Mouse (Mus musculus): Measurements from ENCODE around the gene Emp2. TPM values are rescaled to one million over a fixed set of nuclear protein-coding genes. Genes with fewer than 3 reads are reported as not detected.
"Not testable (repeated sequence)": the region's sequence is repeated elsewhere in the genome, so short reads cannot be mapped to it uniquely, and the experiment has no call there.

Gene Emp2
- polyA plus RNA-seq, 1 experiment from 2014 or later, result 10.7 TPM

DNA sequence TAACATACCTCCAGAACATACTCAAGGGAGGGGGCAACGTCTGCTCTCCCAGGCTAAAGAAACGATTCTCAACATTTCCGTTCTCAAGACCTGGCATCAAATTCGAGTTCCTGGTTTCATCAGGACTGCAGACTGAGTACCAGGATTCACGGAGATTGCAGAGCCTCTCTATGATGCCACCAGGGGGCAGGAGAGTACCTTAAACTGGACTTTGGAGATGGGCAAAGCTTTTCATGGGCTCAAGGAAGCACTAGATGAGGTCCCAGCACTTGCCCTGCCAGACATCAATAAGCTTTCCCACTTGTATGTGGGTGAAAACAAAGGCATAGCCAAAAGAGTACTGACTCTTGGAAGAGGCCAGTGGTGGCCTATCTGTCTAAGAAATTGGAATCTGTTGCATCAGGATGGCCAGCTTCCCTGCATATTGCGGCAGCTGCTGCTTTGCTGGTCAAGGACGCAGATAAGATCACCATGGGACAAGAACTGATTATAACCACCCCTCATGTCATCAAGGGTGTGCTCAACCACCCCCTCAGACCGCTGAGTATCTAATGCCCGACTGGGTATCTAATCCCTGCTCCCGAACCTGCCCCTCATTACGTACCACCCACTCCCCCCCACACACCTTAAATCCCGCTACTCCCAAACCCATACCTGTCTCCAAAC is 33.3 kb downstream of the Emp2 start:
- H3K36me3 ChIP-seq (replicated peaks), result no peaks in the 10 kb centered on the region
- no peaks in the 10 kb centered on the region for H3K27me3 ChIP-seq (replicated peaks)
- no peak overlapping the region for H3K27ac ChIP-seq
- H3K9me3 ChIP-seq, result no peaks in the 10 kb centered on the region
- no peak for ATAC-seq (replicated peaks)
- WGBS, result 53% methylated on average over 12 of the region's 12 CpGs
- no peak overlapping the region for H3K4me3 ChIP-seq
- H3K4me2 ChIP-seq, result no peak overlapping the region
- no peak overlapping the region for H3K9ac ChIP-seq
- no peaks in the 10 kb centered on the region for H3K4me1 ChIP-seq

DNA sequence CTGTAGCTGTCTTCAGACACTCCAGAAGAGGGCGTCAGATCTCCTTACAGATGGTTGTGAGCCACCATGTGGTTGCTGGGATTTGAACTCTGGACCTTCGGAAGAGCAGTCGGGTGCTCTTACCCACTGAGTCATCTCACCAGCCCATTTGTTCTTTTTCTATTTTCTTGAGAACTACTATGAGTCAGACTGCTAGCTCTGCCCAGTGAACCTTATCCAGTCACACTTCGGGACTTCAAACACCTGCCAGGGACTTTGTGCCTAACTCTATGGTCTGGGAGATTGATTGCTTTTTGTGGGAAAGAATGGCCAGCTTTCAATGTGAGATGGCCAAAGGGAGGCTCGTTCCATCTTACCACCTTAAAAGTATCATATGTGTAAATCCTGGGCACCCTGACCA is 37.0 kb downstream of the Emp2 start:
- not testable (repeated sequence) for H3K27me3 ChIP-seq (replicated peaks); H3K27ac ChIP-seq; H3K9ac ChIP-seq; H3K4me1 ChIP-seq; H3K36me3 ChIP-seq (replicated peaks); H3K9me3 ChIP-seq; H3K4me3 ChIP-seq; ATAC-seq (replicated peaks); H3K4me2 ChIP-seq
- WGBS, result 82% methylated on average over 5 of the region's 5 CpGs

DNA sequence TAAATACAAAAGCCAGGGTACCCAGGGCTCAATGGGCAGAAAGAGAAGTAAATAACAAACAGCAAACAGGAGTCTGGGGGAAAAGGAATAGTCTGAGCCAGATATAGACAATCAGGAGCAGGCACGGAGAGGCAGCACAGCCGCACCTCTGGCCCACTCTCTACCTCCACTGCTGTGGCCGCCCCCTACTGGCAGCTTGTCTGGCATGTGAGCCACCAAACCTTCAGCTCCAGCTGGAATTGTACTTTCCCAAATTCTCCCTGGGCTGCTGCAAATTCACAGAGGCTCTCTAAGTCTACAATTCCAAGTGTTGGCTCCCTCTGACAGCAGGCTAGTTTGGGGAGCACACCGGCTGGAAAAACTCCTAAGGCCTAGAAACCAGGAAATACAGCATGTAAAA is 39.3 kb downstream of the Emp2 start:
- H3K36me3 ChIP-seq (replicated peaks), result no peaks in the 10 kb centered on the region
- no peak overlapping the region for H3K4me3 ChIP-seq
- H3K4me2 ChIP-seq, result no peak overlapping the region
- no peak overlapping the region for H3K9ac ChIP-seq
- H3K27ac ChIP-seq, result no peak overlapping the region
- no peaks in the 10 kb centered on the region for H3K4me1 ChIP-seq
- no peak for ATAC-seq (replicated peaks)
- WGBS, result 83% methylated on average over 4 of the region's 4 CpGs
- H3K27me3 ChIP-seq (replicated peaks), result no peaks in the 10 kb centered on the region
- H3K9me3 ChIP-seq, result no peaks in the 10 kb centered on the region

DNA sequence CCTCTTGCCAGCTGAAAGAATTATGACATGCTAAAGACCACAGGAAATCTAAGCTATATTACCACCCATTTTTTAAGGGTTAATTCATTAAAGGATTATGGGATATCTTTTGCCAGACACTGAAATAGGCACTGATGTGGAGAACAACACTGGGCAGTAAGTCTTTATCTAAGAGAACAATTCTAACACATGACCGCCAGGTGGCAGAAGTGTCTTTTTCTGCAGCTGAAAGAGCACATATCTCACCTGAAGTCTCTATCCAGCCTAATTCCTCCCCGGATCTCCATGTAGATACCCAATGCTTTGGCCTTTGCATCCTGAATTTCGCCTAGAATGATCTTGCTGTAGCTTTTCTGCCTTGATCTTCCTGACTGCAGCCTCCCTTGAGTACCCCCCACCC is 41.5 kb downstream of the Emp2 start:
- no peak for ATAC-seq (replicated peaks)
- 29% methylated on average over 3 of the region's 3 CpGs for WGBS

DNA sequence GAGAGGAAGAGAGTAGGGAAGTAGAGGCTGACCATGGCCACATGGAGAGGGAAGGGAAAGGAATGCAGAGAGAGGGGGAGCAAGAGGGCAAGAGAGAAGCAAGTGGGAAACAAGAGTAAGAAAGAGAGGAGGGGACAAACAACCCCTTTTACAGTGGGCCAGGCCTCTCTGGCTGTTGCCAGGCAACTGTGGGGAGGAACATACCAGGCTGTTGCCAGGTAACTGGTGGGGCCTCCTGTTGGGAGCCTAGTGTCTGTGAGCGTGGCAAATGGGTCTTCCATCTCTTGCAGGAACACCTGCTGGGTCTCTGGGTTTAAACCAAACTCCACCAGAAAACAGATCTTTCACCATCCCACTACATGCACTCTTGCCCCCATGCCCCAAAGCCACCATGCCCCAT is 59.8 kb downstream of the Emp2 start:
- H3K9ac ChIP-seq, result no peak overlapping the region
- H3K4me1 ChIP-seq, result no peaks in the 10 kb centered on the region
- H3K4me2 ChIP-seq, result no peak overlapping the region
- H3K36me3 ChIP-seq (replicated peaks), result no peaks in the 10 kb centered on the region
- no peak overlapping the region for H3K4me3 ChIP-seq
- no peak for ATAC-seq (replicated peaks)
- WGBS, result 18% methylated on average over 1 of the region's 1 CpGs
- H3K27ac ChIP-seq, result no peak overlapping the region
- H3K27me3 ChIP-seq (replicated peaks), result no peaks in the 10 kb centered on the region
- no peaks in the 10 kb centered on the region for H3K9me3 ChIP-seq

More for the DNA sequence above, 41.5 kb downstream of the Emp2 start:
- Histone ChIP-seq H3K27ac (no peak overlapping the region), H3K4me3 (no peak overlapping the region), H3K9me3 (no peaks in the 10 kb centered on the region), H3K27me3 (replicated peaks) (no peaks in the 10 kb centered on the region), H3K4me1 (no peaks in the 10 kb centered on the region), H3K4me2 (no peak overlapping the region), H3K9ac (no peak overlapping the region), H3K36me3 (replicated peaks) (no peaks in the 10 kb centered on the region)

DNA sequence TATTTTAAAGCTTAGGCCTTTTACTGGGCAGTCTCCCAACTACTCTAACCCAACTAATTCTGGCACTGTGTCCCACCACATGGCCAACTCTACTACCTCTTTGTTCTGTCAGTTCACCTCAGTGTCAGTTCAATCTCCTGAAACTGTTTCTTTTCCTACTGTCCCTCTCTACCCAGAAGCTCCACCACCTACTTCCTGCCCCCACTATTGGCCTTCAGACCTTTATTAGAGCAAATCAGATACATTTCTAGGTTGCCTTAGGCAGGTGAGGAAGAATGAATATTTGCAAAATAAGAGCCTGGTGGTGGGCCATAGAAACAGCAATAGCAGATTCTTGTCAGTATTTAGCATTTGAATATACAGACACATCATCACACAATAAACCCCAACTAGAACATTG is 77.2 kb downstream of the Emp2 start:
- H3K27ac ChIP-seq, result no peak overlapping the region
- ATAC-seq (replicated peaks), result no peak
- H3K36me3 ChIP-seq (replicated peaks), result no peaks in the 10 kb centered on the region
- H3K27me3 ChIP-seq (replicated peaks), result no peaks in the 10 kb centered on the region
- H3K4me3 ChIP-seq, result no peak overlapping the region
- H3K4me1 ChIP-seq, result no peaks in the 10 kb centered on the region
- no peak overlapping the region for H3K9ac ChIP-seq
- no peaks in the 10 kb centered on the region for H3K9me3 ChIP-seq
- H3K4me2 ChIP-seq, result no peak overlapping the region

Small RNA genes lying within 50 kb of the gene (microRNA-seq; reads per million reads assigned to microRNA genes)
- gene Gm22932, result not detected

Other genes starting within 250 kb of the Emp2 start
- 0.22 and 0.89 TPM in 2 replicates for gene Rpl39l, start 143.7 kb downstream of the Emp2 start, polyA plus RNA-seq (2015; fragmentation: Nextera tagmentation; extraction: Ambion mirVana)
- 0.08 and 0.24 TPM in 2 replicates for gene Atf7ip2, start 121.3 kb downstream of the Emp2 start, polyA plus RNA-seq (2015; fragmentation: Nextera tagmentation; extraction: Ambion mirVana)
- gene Tekt5, start 81.5 kb upstream of the Emp2 start, polyA plus RNA-seq (2015; fragmentation: Nextera tagmentation; extraction: Ambion mirVana), result 12.1 and 13.3 TPM in 2 replicates
- gene Nubp1, start 98.0 kb upstream of the Emp2 start, polyA plus RNA-seq (2015; fragmentation: Nextera tagmentation; extraction: Ambion mirVana), result 53.0 and 54.1 TPM in 2 replicates
- 54.4 and 54.7 TPM in 2 replicates for gene Tvp23a, start 133.4 kb upstream of the Emp2 start, polyA plus RNA-seq (2015; fragmentation: Nextera tagmentation; extraction: Ambion mirVana)
- 0.39 and 0.95 TPM in 2 replicates for gene Ciita, start 166.1 kb upstream of the Emp2 start, polyA plus RNA-seq (2015; fragmentation: Nextera tagmentation; extraction: Ambion mirVana)
- 17.1 and 17.8 TPM in 2 replicates for gene Dexi, start 229.1 kb upstream of the Emp2 start, polyA plus RNA-seq (2015; fragmentation: Nextera tagmentation; extraction: Ambion mirVana)
- 73.9 and 89.0 TPM in 2 replicates for gene Clec16a, start 231.4 kb upstream of the Emp2 start, polyA plus RNA-seq (2015; fragmentation: Nextera tagmentation; extraction: Ambion mirVana)